Mouse (Mus musculus) cerebellum, adult 2 months (tissue): ENCODE results near the gene Mier1. TPM values are rescaled to one million over a fixed set of nuclear protein-coding genes. Genes with fewer than 3 reads are reported as not detected.
A peak's percentile ranks its signal among the peaks of the same experiment; 100 is the strongest.
"Not testable (repeated sequence)": the region's sequence is repeated elsewhere in the genome, so short reads cannot be mapped to it uniquely, and the experiment has no call there.

Experiments used
- DNase-seq, 2 experiments: peaks; one replicate each; pipeline ENCODE4 v3.0.0; 2021
- H3K27ac ChIP-seq: fragments of 200-500 bp; 2 replicates; pipeline ENCODE4 v1.5.1; 2012; ENCODE audit warnings: low read length, control low read depth, inconsistent platforms; ENCODE audit not compliant: insufficient read depth
- H3K27me3 ChIP-seq: fragments of 200-500 bp; 2 replicates; pipeline ENCODE4 v1.6.1; 2012; ENCODE audit warnings: inconsistent platforms, mild to moderate bottlenecking, low read length, moderate library complexity; ENCODE audit not compliant: control insufficient read depth, insufficient read depth
- H3K4me1 ChIP-seq: fragments of 200-500 bp; 2 replicates; pipeline ENCODE4 v1.6.1; 2011; ENCODE audit warnings: low read length; ENCODE audit not compliant: control insufficient read depth, insufficient read depth
- H3K4me3 ChIP-seq: fragments of 200-500 bp; replicated peaks from 2 replicates; pipeline ENCODE3; 2011; ENCODE audit warnings: mild to moderate bottlenecking, low read depth, low read length, control low read depth; ENCODE audit not compliant: insufficient read depth
- CTCF ChIP-seq: fragments of 200-500 bp; IDR thresholded peaks from 2 replicates; pipeline ENCODE4 v1.5.1; 2011; ENCODE audit warnings: low read depth, mild to moderate bottlenecking, control low read depth, low read length, moderate library complexity, borderline replicate concordance; ENCODE audit not compliant: insufficient read depth
- POLR2A ChIP-seq: fragments of 200-500 bp; IDR thresholded peaks from 2 replicates; pipeline ENCODE4 v1.6.1; 2011; ENCODE audit warnings: low read length, control low read depth, borderline replicate concordance; ENCODE audit not compliant: insufficient read depth
- WGBS: fragments of 180-500 bp; shearing (Covaris S2); methylation state at CpG from one replicate; pipeline ENCODE4 v1.1.7; 2018; 5-methylcytosine and 5-hydroxymethylcytosine counted together
- polyA plus RNA-seq: library from polyadenylated mRNA; depleted of rRNA; stranded (reverse); fragments of >200 nt; gene quantifications from 2 replicates; pipeline ENCODE4 v1.2.3, GENCODE M21; 2012

The Mier1 gene
- polyA plus RNA-seq, 1 experiment: 24.8 TPM

DNA sequence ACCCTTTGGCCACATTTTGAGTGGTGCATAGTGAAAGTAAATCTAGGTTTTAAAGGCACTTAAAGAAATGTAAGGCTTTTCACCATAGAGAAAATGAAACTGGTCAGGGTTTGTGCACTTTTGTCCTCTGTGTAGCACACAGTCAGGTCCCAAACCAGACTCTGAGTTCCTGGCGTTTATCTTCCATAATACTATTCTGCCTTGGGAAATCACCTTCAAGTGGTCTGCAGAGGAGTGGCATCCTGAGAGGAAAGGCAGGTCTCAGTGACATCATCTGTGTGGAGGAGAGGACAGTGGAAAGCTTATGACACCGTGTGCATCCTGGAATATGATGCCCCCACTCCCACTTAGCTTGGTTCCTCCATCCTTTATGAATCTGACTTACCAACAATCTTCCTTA is 8.9 kb downstream of the Mier1 start:
- Histone ChIP-seq H3K27me3 (no peaks in the 10 kb centered on the region), H3K4me3 (no peak overlapping the region), H3K27ac (no peak overlapping the region), H3K4me1 (0 out of 2 replicates have a peak, but pooled peaks cover 2% of the 10 kb centered on the region)
- WGBS: 44% methylated on average over 2 of the region's 2 CpGs
- DNase-seq: no peak
- TF ChIP-seq POLR2A (no peak), CTCF (no peak)

DNA sequence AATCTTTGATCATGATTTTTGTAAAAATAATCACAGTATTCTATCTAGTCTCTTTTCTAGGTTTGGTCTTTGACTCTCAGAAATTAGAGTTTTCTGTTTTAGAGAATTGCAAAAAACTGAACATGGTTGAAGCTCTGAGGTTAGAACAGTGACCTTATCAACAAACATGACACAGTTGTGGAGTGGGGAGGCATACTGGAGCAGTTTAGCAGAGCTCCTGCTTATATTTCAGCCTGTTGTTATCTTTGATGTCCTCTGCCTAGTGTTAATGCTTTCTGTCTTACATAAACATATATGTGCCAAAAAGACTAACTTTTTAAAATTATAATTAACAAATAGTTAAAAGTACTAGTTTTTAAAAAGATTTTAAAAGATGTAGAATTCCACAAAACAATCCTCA is 9.4 kb downstream of the Mier1 start:
- TF ChIP-seq POLR2A (no peak), CTCF (no peak)
- no peak overlapping the region for H3K27ac ChIP-seq
- DNase-seq: no peak

DNA sequence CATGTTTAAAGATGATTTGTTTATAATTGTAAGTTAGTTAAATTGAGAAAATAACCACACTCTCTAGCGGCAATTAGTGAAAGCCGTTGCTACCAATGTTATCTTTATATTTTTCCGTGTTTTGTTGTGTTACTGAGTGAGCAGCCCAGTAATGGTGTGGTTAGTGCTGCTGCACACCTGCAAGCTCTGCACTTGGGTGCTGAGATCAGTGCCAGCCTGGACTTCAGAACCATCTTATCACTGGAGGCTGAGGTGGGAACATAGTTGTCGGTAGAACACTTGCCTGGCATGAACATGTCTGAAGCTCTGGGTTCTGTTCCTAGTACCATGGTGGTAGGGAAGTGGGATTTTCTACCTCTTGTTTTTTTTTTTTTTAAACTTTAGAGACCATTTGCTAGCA is 12.3 kb downstream of the Mier1 start:
- Histone ChIP-seq H3K27ac (no peak overlapping the region), H3K27me3 (no peaks in the 10 kb centered on the region), H3K4me1 (no peaks in the 10 kb centered on the region), H3K4me3 (no peak overlapping the region)
- WGBS: 88% methylated on average over 4 of the region's 4 CpGs
- TF ChIP-seq CTCF (no peak), POLR2A (no peak)
- DNase-seq: no peak

More for the DNA sequence above, 9.4 kb downstream of the Mier1 start:
- H3K4me1 ChIP-seq: 0 out of 2 replicates have a peak, but pooled peaks cover 2% of the 10 kb centered on the region
- H3K4me3 ChIP-seq: no peak overlapping the region
- no peaks in the 10 kb centered on the region for H3K27me3 ChIP-seq

DNA sequence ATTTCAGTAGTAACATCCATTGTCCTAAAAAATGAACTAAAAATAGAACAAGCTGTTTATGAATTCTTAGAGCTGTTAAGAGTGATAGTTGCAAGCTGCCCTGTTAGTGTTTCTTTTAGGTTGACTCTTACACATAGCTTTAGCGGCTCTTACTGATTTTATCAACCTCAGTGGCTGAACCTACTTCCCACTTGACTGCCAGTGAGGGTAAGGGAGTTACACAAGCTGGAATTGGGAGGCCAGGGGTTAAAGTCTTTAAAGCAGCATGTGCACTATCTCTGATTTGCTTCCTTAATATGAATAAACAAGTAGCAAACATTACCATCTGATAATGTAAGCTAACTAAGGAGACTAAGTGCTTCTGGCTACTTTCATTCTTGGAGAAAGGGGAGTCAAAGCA is 22.8 kb downstream of the Mier1 start:
- no peak overlapping the region for H3K27ac ChIP-seq
- WGBS: 91% methylated on average over 1 of the region's 1 CpGs

DNA sequence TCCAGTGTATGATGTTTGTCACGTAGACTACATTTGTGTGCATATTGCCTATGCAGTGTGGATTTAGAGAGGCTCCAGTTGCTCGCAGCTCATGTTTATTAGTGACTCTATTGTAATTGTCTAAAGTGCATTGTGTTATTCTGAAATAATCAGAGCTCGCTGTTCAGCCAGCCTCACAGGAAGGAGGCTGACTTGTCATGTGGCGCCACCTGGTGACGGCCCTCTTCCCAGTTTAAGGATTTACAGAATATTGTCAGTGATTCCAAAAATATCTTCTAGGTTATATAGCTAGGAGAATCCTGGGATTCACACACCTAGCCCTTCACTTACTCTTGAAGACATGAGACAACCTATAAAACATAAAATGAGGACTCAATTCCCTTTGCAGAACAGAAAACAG is 32.1 kb downstream of the Mier1 start:
- TF ChIP-seq CTCF: peak; percentile 84
- no peak for TF ChIP-seq POLR2A
- H3K4me3 ChIP-seq: no peak overlapping the region
- no peaks in the 10 kb centered on the region for H3K27me3 ChIP-seq
- no peak overlapping the region for H3K27ac ChIP-seq
- no peaks in the 10 kb centered on the region for H3K4me1 ChIP-seq
- DNase-seq: peak; percentile 70 to 73
- WGBS: 31% methylated on average over 5 of the region's 5 CpGs

More for the DNA sequence above, 22.8 kb downstream of the Mier1 start:
- TF ChIP-seq CTCF (no peak), POLR2A (no peak)
- DNase-seq: no peak
- Histone ChIP-seq H3K27me3 (no peaks in the 10 kb centered on the region), H3K4me1 (peaks cover 2% of the 10 kb centered on the region; the same call in 1 of the 2 replicates), H3K4me3 (no peak overlapping the region)

DNA sequence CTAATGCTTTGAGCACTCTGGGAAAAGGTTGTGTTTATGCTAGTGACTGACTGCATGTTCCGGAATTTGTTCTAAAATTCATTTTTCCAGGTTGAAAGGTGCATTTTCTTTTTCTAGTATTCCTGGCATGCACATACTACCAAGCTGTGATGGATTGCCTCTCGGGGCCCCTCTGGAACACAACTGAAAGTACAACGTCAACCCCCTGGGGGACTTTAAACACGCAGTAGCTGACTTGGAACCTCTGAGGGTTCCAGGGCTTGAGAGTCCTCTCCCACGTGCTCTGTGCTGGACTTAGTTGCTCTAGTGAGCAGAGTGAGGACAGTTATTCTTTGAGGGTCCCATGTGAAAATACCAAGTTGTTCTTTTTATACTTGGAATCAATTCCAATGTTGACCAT is 37.8 kb downstream of the Mier1 start:
- H3K4me3 ChIP-seq: no peak overlapping the region
- H3K27me3 ChIP-seq: no peaks in the 10 kb centered on the region
- TF ChIP-seq CTCF: no peak
- no peak for TF ChIP-seq POLR2A
- WGBS: 58% methylated on average over 5 of the region's 5 CpGs
- no peaks in the 10 kb centered on the region for H3K4me1 ChIP-seq
- no peak for DNase-seq
- H3K27ac ChIP-seq: no peak overlapping the region

DNA sequence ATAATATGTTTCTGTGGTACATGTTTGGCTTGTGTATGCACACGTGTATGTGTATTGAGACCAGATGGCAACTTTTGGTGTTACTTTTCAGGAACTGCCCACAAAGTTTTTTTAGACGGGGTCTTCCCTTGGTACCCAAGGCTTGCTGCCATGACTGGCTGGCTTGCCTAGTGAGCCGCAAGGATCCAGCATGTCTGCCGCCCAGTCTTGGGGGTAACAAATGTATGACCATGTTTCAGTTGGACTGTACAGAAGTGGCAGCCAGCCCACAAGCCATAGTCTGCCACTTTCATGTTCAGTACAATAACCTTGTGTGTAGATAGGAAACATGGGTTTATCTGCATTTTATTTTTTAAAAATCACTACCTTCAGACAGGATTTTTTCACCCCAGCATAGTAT is 44.6 kb downstream of the Mier1 start:
- DNase-seq: no peak
- no peak overlapping the region for H3K4me3 ChIP-seq
- no peaks in the 10 kb centered on the region for H3K4me1 ChIP-seq
- no peaks in the 10 kb centered on the region for H3K27me3 ChIP-seq
- TF ChIP-seq POLR2A (no peak), CTCF (no peak)
- WGBS: 89% methylated on average over 4 of the region's 4 CpGs
- H3K27ac ChIP-seq: no peak overlapping the region

DNA sequence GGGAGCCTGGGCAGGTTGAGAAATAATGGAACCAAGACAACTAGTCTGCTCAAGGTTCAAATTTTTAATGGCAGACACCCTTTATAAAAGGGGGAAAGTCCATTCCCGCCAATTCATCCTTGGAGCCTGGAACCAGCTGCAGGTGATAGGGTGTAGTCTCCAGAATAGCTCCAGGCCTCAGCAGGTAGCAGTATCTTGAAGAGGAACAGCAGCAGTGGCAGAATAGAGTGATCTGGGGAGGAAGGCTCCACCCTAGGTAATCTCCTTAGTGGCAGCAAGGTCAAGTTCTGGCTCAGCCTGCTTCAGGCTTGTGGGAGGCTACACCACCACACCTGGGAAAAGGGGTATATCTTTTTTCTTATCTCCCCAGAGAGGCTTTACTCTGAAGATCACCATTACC is 52.0 kb downstream of the Mier1 start:
- not testable (repeated sequence) for H3K27me3 ChIP-seq, DNase-seq, H3K27ac ChIP-seq, H3K4me3 ChIP-seq, H3K4me1 ChIP-seq
- 100% methylated on average over 1 of the region's 1 CpGs for WGBS
